Mouse (Mus musculus) MEL (cell line): Measurements from ENCODE around the gene Nars2. TPM values are rescaled to one million over a fixed set of nuclear protein-coding genes. Genes with fewer than 3 reads are reported as not detected.

ENCODE experiments used
- DNase-seq: peaks from one replicate; pipeline ENCODE4 v3.0.0; 2011; ENCODE audit warnings: low read depth, low spot score
- H3K27ac ChIP-seq: 2 replicates; pipeline ENCODE4 v1.5.1; 2012; ENCODE audit warnings: low read depth, mild to moderate bottlenecking, control low read depth, low read length, moderate library complexity; ENCODE audit not compliant: control insufficient read depth
- H3K27me3 ChIP-seq, 2 experiments: fragments of 150-350 bp in 1 of 2; sonication (generic) in 1 of 2; 2 replicates each; pipeline ENCODE4 v1.6.1; 2012; ENCODE audit warnings: low read length in 2 of 2, mild to moderate bottlenecking in 2 of 2, improper control_type of control experiment in 1 of 2, moderate library complexity in 1 of 2; ENCODE audit not compliant: insufficient read depth in 2 of 2, control insufficient read depth in 1 of 2
- H3K36me3 ChIP-seq, 2 experiments: 2 replicates each; pipeline ENCODE4 v1.6.1; 2012 to 2014; ENCODE audit warnings: low read length in 2 of 2, improper control_type of control experiment in 1 of 2, inconsistent platforms in 1 of 2, mild to moderate bottlenecking in 1 of 2; ENCODE audit not compliant: insufficient read depth in 2 of 2, control insufficient read depth in 1 of 2
- H3K4me1 ChIP-seq, 2 experiments: fragments of 150-350 bp in 1 of 2; sonication (generic) in 1 of 2; 2 replicates each; pipeline ENCODE4 v1.6.1; 2012; ENCODE audit warnings: low read length in 2 of 2, improper control_type of control experiment in 1 of 2, mild to moderate bottlenecking in 1 of 2; ENCODE audit not compliant: insufficient read depth in 2 of 2, control insufficient read depth in 1 of 2
- H3K4me3 ChIP-seq, 2 experiments: fragments of 150-350 bp in 1 of 2; sonication (generic) in 1 of 2; 2 replicates each; pipeline ENCODE4 v1.5.1; 2012; ENCODE audit warnings: low read depth in 2 of 2, low read length in 2 of 2, mild to moderate bottlenecking in 2 of 2, moderate library complexity in 2 of 2, control low read depth in 1 of 2, improper control_type of control experiment in 1 of 2; ENCODE audit not compliant: control insufficient read depth in 1 of 2, insufficient read depth in 1 of 2
- H3K79me2 ChIP-seq: 2 replicates; pipeline ENCODE4 v1.6.1; 2012; ENCODE audit warnings: mild to moderate bottlenecking, low read length, moderate library complexity; ENCODE audit not compliant: control insufficient read depth, poor library complexity, insufficient read depth
- H3K9ac ChIP-seq: 2 replicates; pipeline ENCODE4 v1.6.1; 2012; ENCODE audit warnings: low read depth, mild to moderate bottlenecking, control low read depth, low read length, moderate library complexity; ENCODE audit not compliant: control insufficient read depth, poor library complexity, severe bottlenecking
- H3K9me3 ChIP-seq: fragments of 150-350 bp; sonication (generic); replicated peaks from 2 replicates; pipeline ENCODE4 v1.6.1; 2012; ENCODE audit warnings: mild to moderate bottlenecking, low read length, improper control_type of control experiment, moderate library complexity; ENCODE audit not compliant: insufficient read depth
- CHD1 ChIP-seq: IDR thresholded peaks from 2 replicates; pipeline ENCODE4 v1.6.1; 2012; ENCODE audit warnings: low read depth, mild to moderate bottlenecking, inconsistent platforms, low read length, improper control_type of control experiment
- CHD2 ChIP-seq: IDR thresholded peaks from 2 replicates; pipeline ENCODE4 v1.6.1; 2011; ENCODE audit warnings: low read length, improper control_type of control experiment
- E2F4 ChIP-seq: IDR thresholded peaks from 2 replicates; pipeline ENCODE4 v1.6.1; 2011; ENCODE audit warnings: low read depth, low read length, improper control_type of control experiment, borderline replicate concordance
- EP300 ChIP-seq, 2 experiments: IDR thresholded peaks; 2 replicates each; pipeline ENCODE4 v1.6.1; 2011; ENCODE audit warnings: improper control_type of control experiment in 2 of 2, low read length in 2 of 2, low read depth in 1 of 2, mild to moderate bottlenecking in 1 of 2
- ETS1 ChIP-seq: IDR thresholded peaks from 2 replicates; pipeline ENCODE4 v1.6.1; 2012; ENCODE audit warnings: low read depth, mild to moderate bottlenecking, inconsistent platforms, low read length, improper control_type of control experiment, moderate library complexity
- GATA1 ChIP-seq: IDR thresholded peaks from 2 replicates; pipeline ENCODE4 v1.6.1; 2011; ENCODE audit warnings: low read depth, low read length, improper control_type of control experiment
- HCFC1 ChIP-seq: IDR thresholded peaks from 2 replicates; pipeline ENCODE4 v1.6.1; 2012; ENCODE audit warnings: low read depth, mild to moderate bottlenecking, inconsistent platforms, low read length, improper control_type of control experiment, moderate library complexity
- KAT2A ChIP-seq: conservative IDR thresholded peaks from 2 replicates; pipeline ENCODE4 v1.6.1; 2012; ENCODE audit warnings: low read depth, low read length, improper control_type of control experiment, inconsistent platforms
- MAFK ChIP-seq: IDR thresholded peaks from 2 replicates; pipeline ENCODE4 v1.6.1; 2011; ENCODE audit warnings: low read depth, mild to moderate bottlenecking, low read length, improper control_type of control experiment, borderline replicate concordance
- MAX ChIP-seq: IDR thresholded peaks from 2 replicates; pipeline ENCODE4 v1.6.1; 2011; ENCODE audit warnings: low read length, improper control_type of control experiment
- MAZ ChIP-seq: IDR thresholded peaks from 2 replicates; pipeline ENCODE4 v1.6.1; 2012; ENCODE audit warnings: low read depth, mild to moderate bottlenecking, inconsistent platforms, low read length, improper control_type of control experiment
- MYB ChIP-seq: IDR thresholded peaks from 2 replicates; pipeline ENCODE4 v1.6.1; 2011; ENCODE audit warnings: mild to moderate bottlenecking, low read depth, low read length, improper control_type of control experiment
- MYC ChIP-seq: IDR thresholded peaks from 2 replicates; pipeline ENCODE4 v1.6.1; 2011; ENCODE audit warnings: low read depth, mild to moderate bottlenecking, low read length, improper control_type of control experiment, moderate library complexity
- POLR2A ChIP-seq, 2 experiments: IDR thresholded peaks; 2 replicates each; pipeline ENCODE4 v1.6.1; 2011 to 2012; ENCODE audit warnings: low read length in 2 of 2, mild to moderate bottlenecking in 2 of 2, control low read depth in 1 of 2, improper control_type of control experiment in 1 of 2, low read depth in 1 of 2, moderate library complexity in 1 of 2; ENCODE audit not compliant: control insufficient read depth in 1 of 2, insufficient read depth in 1 of 2, poor library complexity in 1 of 2
- POLR2AphosphoS2 ChIP-seq: IDR thresholded peaks from 2 replicates; pipeline ENCODE4 v1.6.1; 2011; ENCODE audit warnings: low read length, improper control_type of control experiment
- POLR2AphosphoS5 ChIP-seq: IDR thresholded peaks from 2 replicates; pipeline ENCODE4 v1.6.1; 2012; ENCODE audit warnings: low read depth, borderline replicate concordance, mild to moderate bottlenecking, inconsistent platforms, low read length, moderate library complexity, mixed read lengths
- RAD21 ChIP-seq: IDR thresholded peaks from 2 replicates; pipeline ENCODE4 v1.6.1; 2011; ENCODE audit warnings: mild to moderate bottlenecking, low read depth, low read length, improper control_type of control experiment
- RCOR1 ChIP-seq: IDR thresholded peaks from 2 replicates; pipeline ENCODE4 v1.6.1; 2012; ENCODE audit warnings: low read depth, mild to moderate bottlenecking, inconsistent platforms, low read length, improper control_type of control experiment
- SIN3A ChIP-seq: IDR thresholded peaks from 2 replicates; pipeline ENCODE4 v1.6.1; 2012; ENCODE audit warnings: low read length, improper control_type of control experiment, inconsistent platforms
- SMC3 ChIP-seq: IDR thresholded peaks from 2 replicates; pipeline ENCODE4 v1.6.1; 2011; ENCODE audit warnings: low read depth, low read length, improper control_type of control experiment
- TAL1 ChIP-seq: IDR thresholded peaks from 2 replicates; pipeline ENCODE4 v1.6.1; 2012; ENCODE audit warnings: mild to moderate bottlenecking, inconsistent platforms, low read length, moderate library complexity, mixed read lengths
- TBP ChIP-seq: IDR thresholded peaks from 2 replicates; pipeline ENCODE4 v1.8.0; 2011; ENCODE audit warnings: low read depth, low read length, improper control_type of control experiment
- TCF12 ChIP-seq: IDR thresholded peaks from 2 replicates; pipeline ENCODE4 v1.6.1; 2014; ENCODE audit warnings: low read depth, mild to moderate bottlenecking, inconsistent platforms, low read length, improper control_type of control experiment, moderate library complexity
- ZMIZ1 ChIP-seq: IDR thresholded peaks from 2 replicates; pipeline ENCODE4 v1.6.1; 2012; ENCODE audit warnings: low read depth, mild to moderate bottlenecking, inconsistent platforms, low read length, improper control_type of control experiment, moderate library complexity
- ZNF384 ChIP-seq: IDR thresholded peaks from 2 replicates; pipeline ENCODE4 v1.6.1; 2012; ENCODE audit warnings: low read depth, mild to moderate bottlenecking, inconsistent platforms, low read length, improper control_type of control experiment
- polyA plus RNA-seq, 2 experiments: library from polyadenylated mRNA; stranded (reverse) in 1 of 2; unstranded in 1 of 2; fragments of >175 nt in 1 of 2; fragments of >200 nt in 1 of 2; gene quantifications; 2 replicates each; pipeline versions ENCODE4 v1.2.1 to v1.2.4; 2012; ENCODE audit warnings: low replicate concordance in 2 of 2, low read depth in 1 of 2; ENCODE audit not compliant: insufficient read length in 2 of 2, insufficient read depth in 1 of 2, missing spikeins in 1 of 2
- total RNA-seq: library from RNA; depleted of rRNA; stranded (reverse); fragments of 300-350 nt; gene quantifications from 2 replicates; pipeline ENCODE4 v1.2.3, GENCODE M21; 2012

Gene Nars2
- total and polyA plus RNA-seq, 3 experiments = 14.7 to 22.9 TPM; not detected in 1

GRCm38 (mm10) chr7:97012956-97013355 lies 61.7 kb downstream of the Nars2 start:
- Histone ChIP-seq H3K79me2 (no peaks in the 10 kb centered on the region), H3K4me1 (peaks cover 5 to 7% of the 10 kb centered on the region in 2 experiments), H3K27ac (peak overlapping the region; percentile 63), H3K36me3 (peaks cover 0 to 15% of the 10 kb centered on the region in 2 experiments; a peak in 2 of 4 replicates), H3K4me3 (no peak overlapping the region), H3K9ac (no peak overlapping the region), H3K27me3 (no peaks in the 10 kb centered on the region), H3K9me3 (no peaks in the 10 kb centered on the region)
- 0 out of 2 replicates have a peak, but pooled peaks have one; percentile 35 for TF ChIP-seq ETS1
- peak; percentile 50 for TF ChIP-seq TAL1
- no peak for TF ChIP-seq SMC3
- TF ChIP-seq MAZ = no peak
- 0 out of 2 replicates have a peak, but pooled peaks have one; percentile 14 for TF ChIP-seq ZNF384
- peak; percentile 64 to 67 for TF ChIP-seq EP300 (IDR thresholded peaks at IDR 0.05; ENCODE audit: low read depth in 1 of 2, low read length in 2 of 2)
- peak; percentile 69 for TF ChIP-seq GATA1
- 0 out of 2 replicates have a peak, but pooled peaks have one; percentile 30 for TF ChIP-seq MYB
- no peak for TF ChIP-seq KAT2A
- no peak for TF ChIP-seq ZMIZ1
- no peak for TF ChIP-seq CHD1
- no peak for TF ChIP-seq HCFC1
- TF ChIP-seq RAD21 = no peak
- TF ChIP-seq TCF12 = 0 out of 2 replicates have a peak, but pooled peaks have one; percentile 30
- no peak for TF ChIP-seq E2F4
- no peak for TF ChIP-seq TBP
- TF ChIP-seq MAX = no peak
- TF ChIP-seq POLR2AphosphoS5 = no peak
- peak; percentile 56 for DNase-seq

GRCm38 (mm10) chr7:97018005-97018404 lies 66.7 kb downstream of the Nars2 start:
- Histone ChIP-seq H3K27ac (no peak overlapping the region), H3K9me3 (no peaks in the 10 kb centered on the region), H3K36me3 (peaks cover 0 to 5% of the 10 kb centered on the region in 2 experiments; a peak in 2 of 4 replicates), H3K9ac (no peak overlapping the region), H3K79me2 (no peaks in the 10 kb centered on the region)
- no peak for DNase-seq
- no peak for TF ChIP-seq GATA1
- TF ChIP-seq TCF12 = no peak
- no peak for TF ChIP-seq RAD21
- TF ChIP-seq ZNF384 = no peak
- no peak for TF ChIP-seq EP300 (IDR thresholded peaks at IDR 0.05; ENCODE audit: low read depth in 1 of 2, low read length in 2 of 2)
- no peak for TF ChIP-seq MYB
- TF ChIP-seq KAT2A = no peak
- TF ChIP-seq MYC = no peak
- TF ChIP-seq POLR2A (IDR thresholded peaks at IDR 0.05; ENCODE audit: control insufficient read depth in 1 of 2, insufficient read depth in 1 of 2, low read depth in 1 of 2, low read length in 2 of 2, poor library complexity in 1 of 2) = no peak
- TF ChIP-seq CHD1 = no peak
- no peak for TF ChIP-seq SMC3
- TF ChIP-seq SIN3A = no peak
- no peak for TF ChIP-seq E2F4
- TF ChIP-seq POLR2AphosphoS2 = no peak
- no peak for TF ChIP-seq CHD2
- TF ChIP-seq RCOR1 = no peak
- TF ChIP-seq ZMIZ1 = no peak
- no peak for TF ChIP-seq MAFK
- TF ChIP-seq, all 39 proteins: peak for 0
- Histone ChIP-seq H3K27me3 (no peaks in the 10 kb centered on the region), H3K4me3 (no peak overlapping the region), H3K4me1 (peaks cover 1 to 5% of the 10 kb centered on the region in 2 experiments; a peak in 3 of 4 replicates)
